Mouse (Mus musculus): ENCODE results near the gene Csnk1e. TPM values are rescaled to one million over a fixed set of nuclear protein-coding genes. Genes with fewer than 3 reads are reported as not detected.
A peak's percentile ranks its signal among the peaks of the same experiment; 100 is the strongest.

The Csnk1e gene
- polyA plus RNA-seq, 1 experiment from 2014 or later, result 61.8 TPM

GRCm38 (mm10) chr15:79441331-79442256 is 13.8 kb downstream of the Csnk1e start:
- no peaks in the 10 kb centered on the region for H3K27me3 ChIP-seq (replicated peaks)
- peak overlapping the region; percentile 68 for H3K4me2 ChIP-seq (replicated peaks)
- H3K27ac ChIP-seq, result peak overlapping the region; percentile 93
- H3K9me3 ChIP-seq, result no peaks in the 10 kb centered on the region
- peak overlapping the region; percentile 95 for H3K4me3 ChIP-seq (replicated peaks)
- ATAC-seq, result peak; percentile 81
- H3K36me3 ChIP-seq, result 0 out of 2 replicates have a peak, but pooled peaks cover 17% of the 10 kb centered on the region
- H3K9ac ChIP-seq, result peak overlapping the region; percentile 96
- H3K4me1 ChIP-seq (replicated peaks), result peaks cover 50% of the 10 kb centered on the region
- WGBS, result under 1% methylated on average over 79 of the region's 107 CpGs

DNA sequence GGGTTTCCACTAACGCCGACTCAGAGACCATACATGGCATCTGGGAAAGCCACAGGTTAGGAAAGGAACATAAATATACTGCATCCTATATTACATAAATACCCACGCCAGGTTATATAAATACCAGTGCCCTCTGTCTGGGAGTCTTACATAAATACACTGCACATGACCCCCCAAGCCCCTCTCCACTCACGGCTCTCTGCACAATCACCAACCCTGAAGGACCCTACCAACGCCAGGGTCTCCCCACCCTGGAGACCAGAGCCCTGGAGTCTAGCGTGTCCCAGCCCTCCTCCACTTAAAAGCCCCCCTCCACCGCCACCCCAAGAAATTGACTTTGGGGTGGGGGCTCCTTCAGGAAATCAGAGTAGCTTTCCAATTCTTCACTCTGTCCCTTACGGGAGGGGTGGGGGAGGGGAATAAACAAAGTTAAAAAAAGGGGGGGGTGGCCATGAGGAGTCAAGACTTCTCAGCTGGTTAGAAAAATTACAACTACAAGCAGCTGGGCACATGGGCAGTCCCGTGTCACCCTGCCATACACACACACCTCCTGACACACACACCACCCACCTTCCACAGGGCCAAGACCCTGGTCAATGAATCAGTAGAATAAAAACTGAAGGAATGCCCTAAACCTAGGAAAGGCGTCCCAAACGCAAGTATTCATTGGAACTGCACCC is 14.6 kb downstream of the Csnk1e start:
- H3K9ac ChIP-seq, result peak overlapping the region; percentile 96
- WGBS, result 10% methylated on average over 11 of the region's 11 CpGs
- peak overlapping the region; percentile 68 for H3K4me2 ChIP-seq (replicated peaks)
- H3K27me3 ChIP-seq (replicated peaks), result no peaks in the 10 kb centered on the region
- 0 out of 2 replicates have a peak, but pooled peaks cover 18% of the 10 kb centered on the region for H3K36me3 ChIP-seq
- peak overlapping the region; percentile 93; the same call in 1 of the 2 replicates for H3K27ac ChIP-seq
- peak overlapping the region; percentile 95 for H3K4me3 ChIP-seq (replicated peaks)
- H3K9me3 ChIP-seq, result no peaks in the 10 kb centered on the region
- ATAC-seq, result peak; percentile 21; the same call in 1 of the 2 replicates
- peaks cover 58% of the 10 kb centered on the region for H3K4me1 ChIP-seq (replicated peaks)

- no peak for ATAC-seq
- Histone ChIP-seq H3K9ac (0 out of 2 replicates have a peak overlapping the region, but pooled peaks have one; percentile 96), H3K4me1 (replicated peaks) (peaks cover 63% of the 10 kb centered on the region), H3K27ac (no peak overlapping the region), H3K4me2 (replicated peaks) (peak overlapping the region; percentile 68), H3K36me3 (peaks cover 18% of the 10 kb centered on the region; the same call in 1 of the 2 replicates), H3K9me3 (no peaks in the 10 kb centered on the region), H3K27me3 (replicated peaks) (no peaks in the 10 kb centered on the region), H3K4me3 (replicated peaks) (peak overlapping the region; percentile 95)
- 64% methylated on average over 4 of the region's 4 CpGs for WGBS
Measured at GRCm38 (mm10) chr15:79440223-79440622, 15.1 kb downstream of the Csnk1e start.

GRCm38 (mm10) chr15:79439386-79439785 is 16.0 kb downstream of the Csnk1e start:
- H3K9me3 ChIP-seq, result no peaks in the 10 kb centered on the region
- 63% methylated on average over 4 of the region's 4 CpGs for WGBS
- peaks cover 22% of the 10 kb centered on the region for H3K36me3 ChIP-seq
- H3K27ac ChIP-seq, result no peak overlapping the region
- peaks cover 64% of the 10 kb centered on the region for H3K4me1 ChIP-seq (replicated peaks)
- H3K27me3 ChIP-seq (replicated peaks), result no peaks in the 10 kb centered on the region
- peak overlapping the region; percentile 68 for H3K4me2 ChIP-seq (replicated peaks)
- H3K9ac ChIP-seq, result no peak overlapping the region
- H3K4me3 ChIP-seq (replicated peaks), result no peak overlapping the region
- ATAC-seq, result no peak

GRCm38 (mm10) chr15:79438816-79439215 is 16.6 kb downstream of the Csnk1e start:
- peaks cover 68% of the 10 kb centered on the region for H3K4me1 ChIP-seq (replicated peaks)
- H3K9ac ChIP-seq, result 0 out of 2 replicates have a peak overlapping the region, but pooled peaks have one; percentile 17
- no peaks in the 10 kb centered on the region for H3K27me3 ChIP-seq (replicated peaks)
- no peak for ATAC-seq
- H3K9me3 ChIP-seq, result no peaks in the 10 kb centered on the region
- H3K27ac ChIP-seq, result 0 out of 2 replicates have a peak overlapping the region, but pooled peaks have one; percentile 44
- H3K36me3 ChIP-seq, result peaks cover 28% of the 10 kb centered on the region
- peak overlapping the region; percentile 33 for H3K4me2 ChIP-seq (replicated peaks)
- no peak overlapping the region for H3K4me3 ChIP-seq (replicated peaks)
- WGBS, result 43% methylated on average over 8 of the region's 8 CpGs

DNA sequence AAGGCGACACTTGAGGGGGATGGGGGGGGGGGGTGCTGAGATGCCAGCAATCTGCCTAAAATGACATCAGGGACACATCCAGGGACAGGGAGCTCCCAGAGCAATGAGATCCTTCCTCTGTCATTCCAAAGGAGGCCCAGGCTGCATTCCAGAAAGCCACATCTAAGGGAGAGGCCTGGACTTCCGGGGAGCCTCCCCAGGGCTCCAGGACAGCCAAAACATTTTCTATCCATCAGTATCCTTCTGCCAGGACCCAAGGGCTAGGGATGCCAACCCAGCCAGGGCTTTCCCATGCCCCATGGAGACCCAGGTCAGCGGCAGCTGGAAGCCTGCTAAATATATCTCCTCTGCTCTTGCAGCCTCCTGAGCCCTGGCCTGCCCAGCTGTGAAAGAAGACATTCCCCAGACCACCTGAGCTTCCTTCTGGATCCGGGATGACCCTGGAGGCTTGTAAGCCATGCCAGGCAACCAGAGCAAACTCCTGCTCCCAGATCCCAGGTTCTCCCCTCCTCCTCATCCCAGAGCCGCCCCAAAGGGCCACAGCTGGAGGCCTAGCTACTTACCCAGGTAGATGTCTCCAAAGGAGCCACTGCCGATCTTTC is 17.1 kb downstream of the Csnk1e start:
- 52% methylated on average over 6 of the region's 6 CpGs for WGBS

GRCm38 (mm10) chr15:79437541-79438208 is 17.7 kb downstream of the Csnk1e start:
- Histone ChIP-seq H3K27me3 (replicated peaks) (no peaks in the 10 kb centered on the region), H3K9ac (no peak overlapping the region), H3K36me3 (peaks cover 29% of the 10 kb centered on the region), H3K4me1 (replicated peaks) (peaks cover 68% of the 10 kb centered on the region), H3K9me3 (no peaks in the 10 kb centered on the region), H3K4me3 (replicated peaks) (no peak overlapping the region), H3K4me2 (replicated peaks) (no peak overlapping the region), H3K27ac (no peak overlapping the region)
- ATAC-seq, result no peak
- WGBS, result 84% methylated on average over 12 of the region's 12 CpGs

More for the DNA sequence above, 17.1 kb downstream of the Csnk1e start:
- Histone ChIP-seq H3K27ac (peak overlapping the region; percentile 44; the same call in 1 of the 2 replicates), H3K9ac (0 out of 2 replicates have a peak overlapping the region, but pooled peaks have one; percentile 17), H3K27me3 (replicated peaks) (no peaks in the 10 kb centered on the region), H3K4me3 (replicated peaks) (no peak overlapping the region), H3K4me1 (replicated peaks) (peaks cover 68% of the 10 kb centered on the region), H3K36me3 (peaks cover 29% of the 10 kb centered on the region), H3K4me2 (replicated peaks) (peak overlapping the region; percentile 33), H3K9me3 (no peaks in the 10 kb centered on the region)
- no peak for ATAC-seq

GRCm38 (mm10) chr15:79436481-79436921 is 18.9 kb downstream of the Csnk1e start:
- Histone ChIP-seq H3K9me3 (no peaks in the 10 kb centered on the region), H3K27ac (0 out of 2 replicates have a peak overlapping the region, but pooled peaks have one; percentile 36), H3K4me1 (replicated peaks) (peaks cover 68% of the 10 kb centered on the region), H3K9ac (no peak overlapping the region; the same call in 1 of the 2 replicates), H3K36me3 (peaks cover 29% of the 10 kb centered on the region), H3K4me2 (replicated peaks) (no peak overlapping the region), H3K27me3 (replicated peaks) (no peaks in the 10 kb centered on the region), H3K4me3 (replicated peaks) (no peak overlapping the region)
- no peak for ATAC-seq
- WGBS, result 63% methylated on average over 7 of the region's 7 CpGs

DNA sequence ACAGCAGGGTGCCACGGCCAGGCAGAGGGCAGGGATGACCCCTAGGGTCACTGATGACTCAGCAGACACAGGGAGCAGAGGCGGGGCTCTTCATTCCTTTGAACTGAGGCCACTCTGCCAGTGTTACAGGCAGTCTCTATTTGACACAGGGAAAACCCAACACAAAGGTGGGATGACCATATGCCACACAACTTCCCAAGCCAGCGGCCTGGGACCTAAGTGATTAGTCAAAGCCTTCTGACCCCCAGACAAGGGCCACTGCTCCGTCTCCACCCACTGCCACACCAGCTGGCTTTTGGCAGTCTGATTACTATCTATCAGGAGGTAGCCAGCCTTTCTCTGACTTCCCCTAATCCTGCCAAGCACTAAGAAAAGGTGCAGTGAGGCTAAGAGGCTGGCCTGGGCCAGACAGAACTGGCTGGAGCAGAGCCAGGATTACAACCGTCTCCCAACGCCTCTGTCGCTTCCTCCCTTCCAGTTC is 20.1 kb downstream of the Csnk1e start:
- no peak for ATAC-seq
- peaks cover 38% of the 10 kb centered on the region for H3K36me3 ChIP-seq
- WGBS, result 44% methylated on average over 7 of the region's 7 CpGs

GRCm38 (mm10) chr15:79432892-79433291 is 22.5 kb downstream of the Csnk1e start:
- 26% methylated on average over 21 of the region's 21 CpGs for WGBS
- Histone ChIP-seq H3K36me3 (peaks cover 43% of the 10 kb centered on the region), H3K9me3 (no peaks in the 10 kb centered on the region), H3K4me3 (replicated peaks) (no peak overlapping the region), H3K4me2 (replicated peaks) (peak overlapping the region; percentile 37), H3K9ac (0 out of 2 replicates have a peak overlapping the region, but pooled peaks have one; percentile 11), H3K4me1 (replicated peaks) (peaks cover 37% of the 10 kb centered on the region), H3K27me3 (replicated peaks) (no peaks in the 10 kb centered on the region), H3K27ac (peak overlapping the region; percentile 83)
- peak; percentile 69 for ATAC-seq

More for the DNA sequence above, 20.1 kb downstream of the Csnk1e start:
- H3K27me3 ChIP-seq (replicated peaks), result no peaks in the 10 kb centered on the region
- no peaks in the 10 kb centered on the region for H3K9me3 ChIP-seq
- no peak overlapping the region for H3K27ac ChIP-seq
- H3K4me2 ChIP-seq (replicated peaks), result no peak overlapping the region
- peaks cover 60% of the 10 kb centered on the region for H3K4me1 ChIP-seq (replicated peaks)
- 0 out of 2 replicates have a peak overlapping the region, but pooled peaks have one; percentile 17 for H3K9ac ChIP-seq
- H3K4me3 ChIP-seq (replicated peaks), result no peak overlapping the region

DNA sequence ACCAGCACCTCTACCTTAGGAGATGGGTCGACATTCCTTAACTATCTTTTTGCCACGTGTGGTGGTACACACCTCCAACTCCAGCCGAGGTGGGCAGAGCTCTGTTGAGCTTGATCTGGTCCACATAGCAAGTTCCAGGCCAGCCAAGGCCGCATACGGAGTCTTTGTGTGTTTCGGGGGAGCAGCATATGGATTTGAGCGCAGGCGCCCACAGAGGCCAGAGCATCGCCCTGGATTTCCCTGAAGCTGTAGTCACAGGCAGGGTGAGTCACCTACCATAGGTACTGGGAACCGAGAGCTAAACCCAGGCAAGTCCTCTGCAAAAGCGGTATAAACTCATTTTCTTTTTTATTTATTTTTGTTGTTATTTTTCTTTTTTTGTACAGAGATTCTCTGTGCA is 23.0 kb downstream of the Csnk1e start:
- Histone ChIP-seq H3K9ac (0 out of 2 replicates have a peak overlapping the region, but pooled peaks have one; percentile 11), H3K27ac (peak overlapping the region; percentile 83), H3K4me1 (replicated peaks) (peaks cover 31% of the 10 kb centered on the region), H3K4me2 (replicated peaks) (peak overlapping the region; percentile 37; the same call in 1 of the 2 replicates), H3K27me3 (replicated peaks) (no peaks in the 10 kb centered on the region), H3K36me3 (peaks cover 38% of the 10 kb centered on the region), H3K9me3 (no peaks in the 10 kb centered on the region), H3K4me3 (replicated peaks) (no peak overlapping the region)
- no peak for ATAC-seq
- WGBS, result 75% methylated on average over 11 of the region's 11 CpGs
